Comparison of ENCODE assay signal across 19 mouse cellular contexts in genomic region chrX:135561693-135562092, GRCm38 (mm10). TPM values are rescaled to one million over a fixed set of nuclear protein-coding genes. Genes with fewer than 3 reads are reported as not detected.
"Had no signal": no experiment of that assay in that cellular context is flagged by ENCODE, and none has a peak within 500 bp of the region (broad histone marks: within the 10 kb centered on the region; RNA-seq: fewer than 3 reads in every experiment).

No protein-coding gene starts in this region.

RNA-seq across cellular contexts. Expression of gene Nxf7, which starts 36.9 kb away (rescaled TPM):
- polyA plus RNA-seq: limb, embryonic 10.5 days; limb, embryonic 12.5 days; limb, embryonic 13.5 days; liver, adult 2 months; liver, embryonic 12.5 days; liver, embryonic 13.5 days; liver, embryonic 15.5 days; lung, embryonic 15.5 days; lung, embryonic 16.5 days; macrophage; midbrain, embryonic 11.5 days; midbrain, embryonic 12.5 days; midbrain, embryonic 13.5 days; midbrain, embryonic 14.5 days; midbrain, embryonic 15.5 days; midbrain, embryonic 16.5 days; midbrain, postnatal 0 days; neural tube, embryonic 11.5 days; neural tube, embryonic 12.5 days had no signal
